Mouse (Mus musculus) forelimb bud, embryonic 11.5 days (tissue): ENCODE measurements around the gene Intu.

ENCODE experiments used
- DNase-seq: peaks from one replicate; pipeline ENCODE4 v3.0.0-alpha.2; 2012; ENCODE audit warnings: low read depth, low spot score

Gene Intu

DNA sequence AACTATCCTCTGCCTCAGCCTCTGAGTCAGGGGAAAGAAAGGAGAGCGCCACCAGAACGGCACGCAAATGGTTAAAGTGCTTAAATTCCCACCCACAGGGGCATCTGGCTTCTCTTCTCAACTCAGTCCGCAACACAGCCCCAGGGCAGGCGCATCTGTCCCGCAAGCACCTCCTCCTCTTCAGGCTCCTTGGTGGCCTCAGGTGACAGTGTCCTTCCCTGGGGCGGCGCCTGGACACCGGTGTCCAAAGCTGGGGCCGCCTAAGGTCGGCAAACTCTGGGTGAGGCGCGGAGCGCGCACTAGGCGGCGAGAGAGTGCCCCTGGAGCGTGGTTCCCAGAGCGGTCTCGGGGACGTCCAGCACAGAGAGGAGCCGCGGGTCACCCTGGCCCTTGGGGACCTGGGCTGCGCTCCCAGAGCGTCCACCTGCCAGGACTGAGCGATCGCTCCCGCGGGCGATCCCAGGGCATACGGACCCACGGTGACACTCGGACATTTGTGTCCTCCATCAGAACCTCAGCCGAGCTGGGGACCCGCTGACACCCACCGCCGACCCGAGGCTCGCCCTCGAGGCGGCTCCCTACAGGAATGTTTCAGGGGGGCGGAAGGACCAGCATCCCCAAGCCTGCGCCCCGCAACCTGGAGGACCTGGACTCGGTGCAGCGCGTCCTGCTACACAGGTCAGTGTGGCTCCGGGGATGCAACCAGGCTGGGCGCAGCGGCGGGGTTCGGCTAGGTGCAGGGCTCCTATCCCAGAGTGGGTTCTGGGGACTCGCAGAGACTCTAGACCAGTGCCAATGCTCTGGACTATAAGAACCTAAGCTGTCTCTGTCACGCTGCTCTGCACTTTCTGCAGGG is at the start of gene Intu:
TSS of gene Intu (plus strand) at position 1 of the 856 bp plus-strand sequence.
- DNase-seq = peak; percentile 55

DNA sequence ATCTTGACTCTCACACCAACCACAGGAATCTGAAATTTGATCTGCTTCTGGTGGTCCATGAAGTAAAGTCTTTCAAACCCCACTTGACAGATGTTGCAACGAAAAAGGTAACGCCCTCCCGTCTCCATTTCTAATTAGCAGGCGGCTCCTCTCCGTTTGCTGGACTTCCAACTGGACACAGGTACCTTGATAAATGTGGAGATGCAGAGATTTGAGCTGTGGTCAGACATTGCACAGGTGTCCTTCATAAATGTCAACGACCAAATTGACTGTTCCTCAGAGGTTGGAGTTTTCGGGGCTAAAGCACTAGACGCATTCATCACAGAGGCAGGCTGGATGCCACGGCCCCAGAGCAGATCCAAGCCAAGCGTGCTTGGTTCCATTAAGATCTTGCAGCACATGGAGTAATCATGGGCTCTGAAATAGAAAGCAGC is 47.8 kb upstream of the Intu start:
- peak; percentile 80 for DNase-seq

DNA sequence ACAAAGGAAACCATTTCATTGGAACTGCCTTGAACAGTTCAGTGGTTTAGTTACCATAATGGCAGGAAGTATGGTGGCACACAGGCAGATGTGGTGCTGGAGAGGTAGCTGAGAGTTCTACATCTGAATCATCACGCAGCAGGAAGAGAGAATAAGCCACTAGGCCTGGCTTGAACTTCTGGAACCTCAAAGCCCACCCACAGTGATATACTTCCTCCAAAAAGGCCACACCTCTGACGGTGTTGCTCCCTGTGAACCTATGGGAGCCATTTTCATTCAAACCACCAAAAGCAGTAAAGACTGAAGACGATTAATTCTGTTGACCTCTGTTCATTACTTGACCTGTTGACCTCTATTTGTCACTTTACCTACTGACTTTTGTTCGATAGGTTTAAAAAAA is 43.7 kb upstream of the Intu start:
- DNase-seq = no peak

DNA sequence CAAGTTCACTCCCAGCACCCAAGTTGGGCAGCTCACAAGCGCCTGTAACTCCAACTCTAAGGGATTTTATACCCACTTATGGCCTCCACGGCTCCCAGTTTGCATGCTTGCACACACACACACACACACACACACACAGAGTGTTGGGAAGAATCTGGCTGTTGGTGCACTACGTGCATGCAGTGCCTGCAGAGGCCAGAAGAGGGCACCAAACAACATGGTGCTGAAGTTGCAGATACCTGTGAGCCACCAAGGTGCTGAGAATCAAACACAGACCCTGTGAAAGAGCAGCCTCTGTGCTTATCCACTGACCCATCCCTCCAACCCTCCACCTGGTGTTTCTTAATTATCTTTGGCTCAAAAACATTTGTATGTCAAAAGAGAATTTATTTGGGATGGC is 39.3 kb upstream of the Intu start:
- DNase-seq = no peak

DNA sequence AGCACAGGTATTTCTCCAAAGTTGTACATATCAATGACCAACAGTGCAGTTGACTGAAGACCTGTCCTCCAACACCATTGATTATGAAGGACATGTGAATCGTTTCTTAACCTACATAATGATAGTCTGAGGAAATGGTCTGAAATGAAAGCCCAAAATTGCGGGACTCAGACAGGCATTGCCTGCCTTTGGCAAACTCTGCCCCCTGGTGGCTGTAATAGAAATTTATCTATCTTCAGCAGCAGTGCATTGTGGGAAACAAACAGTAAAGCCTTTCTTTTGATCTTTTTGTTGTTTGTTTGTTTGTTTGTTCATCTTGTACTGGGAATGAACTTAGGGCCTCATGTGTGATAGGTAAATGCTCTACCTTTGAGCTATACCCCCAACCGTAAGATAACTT is 32.2 kb upstream of the Intu start:
- no peak for DNase-seq

DNA sequence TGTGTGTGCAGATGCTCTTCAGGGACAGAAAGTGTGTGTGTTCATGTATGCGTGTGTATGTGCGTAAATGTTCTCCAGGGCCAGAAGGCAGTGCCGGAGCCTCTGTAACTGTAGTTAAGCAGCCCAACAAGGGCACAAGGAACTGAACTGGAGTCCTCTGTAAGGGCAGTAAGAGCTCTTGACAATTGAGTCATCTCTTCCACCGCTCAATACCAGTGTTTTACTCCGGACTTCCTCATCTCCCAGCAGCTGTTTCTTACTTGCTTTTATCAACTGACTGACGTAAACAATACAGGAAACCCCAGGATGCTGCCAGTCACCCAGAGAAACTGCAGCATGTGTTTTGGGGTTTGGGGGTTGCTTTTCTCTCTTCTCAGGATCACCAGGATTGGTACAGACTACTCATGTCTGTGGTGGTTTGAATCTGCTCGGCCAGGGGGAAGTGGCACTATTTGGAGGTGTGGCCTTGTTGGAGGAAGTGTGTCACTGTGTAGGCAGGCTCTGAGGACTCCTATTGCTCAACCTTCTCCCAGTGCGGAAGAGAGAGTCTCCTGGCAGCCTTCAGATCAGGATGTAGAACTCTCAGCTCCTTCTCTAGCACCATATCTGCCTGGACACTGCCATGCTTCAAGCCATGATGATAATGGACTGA is 30.8 kb upstream of the Intu start:
- DNase-seq = no peak

DNA sequence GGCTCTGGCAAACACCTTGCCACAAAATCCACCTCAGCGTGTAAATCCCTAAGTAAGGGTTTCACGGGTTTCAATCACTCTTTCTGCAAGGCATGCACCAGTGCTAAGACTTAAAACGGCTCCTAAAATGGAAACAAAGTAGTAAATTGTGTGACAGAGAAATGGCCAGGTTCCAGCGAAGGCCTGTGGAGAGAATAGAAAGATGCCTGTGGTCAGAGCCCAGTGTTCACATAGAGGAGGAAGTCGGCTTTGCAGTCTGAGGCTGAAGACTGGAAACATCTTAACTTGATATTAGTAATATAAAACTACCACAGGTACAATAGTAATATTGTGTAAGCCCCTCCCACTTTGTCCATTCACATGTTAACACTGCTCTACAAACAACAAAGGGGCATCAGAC is 26.7 kb upstream of the Intu start:
- no peak for DNase-seq

DNA sequence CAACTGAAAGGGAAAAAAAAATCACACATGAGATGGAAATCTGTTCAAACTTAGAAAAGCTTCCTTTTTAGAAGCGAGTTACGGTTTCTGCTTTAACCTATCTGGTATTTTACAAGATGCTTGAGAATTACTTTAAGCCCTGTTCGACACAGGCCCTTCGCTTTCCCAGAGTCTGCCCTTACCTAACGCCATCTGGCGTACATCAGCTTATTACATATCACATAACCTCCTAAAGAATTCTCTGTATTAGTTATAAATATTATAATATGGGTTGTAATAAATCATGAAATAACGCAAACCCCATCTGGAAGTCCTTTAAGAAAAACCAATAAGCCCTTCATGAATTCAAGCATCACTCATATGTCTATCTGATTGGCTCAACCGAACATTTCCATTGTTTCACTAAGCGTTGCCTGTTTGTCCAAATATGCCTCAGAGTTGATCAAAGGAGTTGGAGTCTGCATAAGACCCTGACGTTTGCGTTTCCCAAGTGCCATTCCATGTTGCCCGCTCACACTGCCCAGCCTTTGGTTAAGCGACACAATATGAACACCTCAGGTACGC is 25.6 kb upstream of the Intu start:
- DNase-seq = peak; percentile 42

DNA sequence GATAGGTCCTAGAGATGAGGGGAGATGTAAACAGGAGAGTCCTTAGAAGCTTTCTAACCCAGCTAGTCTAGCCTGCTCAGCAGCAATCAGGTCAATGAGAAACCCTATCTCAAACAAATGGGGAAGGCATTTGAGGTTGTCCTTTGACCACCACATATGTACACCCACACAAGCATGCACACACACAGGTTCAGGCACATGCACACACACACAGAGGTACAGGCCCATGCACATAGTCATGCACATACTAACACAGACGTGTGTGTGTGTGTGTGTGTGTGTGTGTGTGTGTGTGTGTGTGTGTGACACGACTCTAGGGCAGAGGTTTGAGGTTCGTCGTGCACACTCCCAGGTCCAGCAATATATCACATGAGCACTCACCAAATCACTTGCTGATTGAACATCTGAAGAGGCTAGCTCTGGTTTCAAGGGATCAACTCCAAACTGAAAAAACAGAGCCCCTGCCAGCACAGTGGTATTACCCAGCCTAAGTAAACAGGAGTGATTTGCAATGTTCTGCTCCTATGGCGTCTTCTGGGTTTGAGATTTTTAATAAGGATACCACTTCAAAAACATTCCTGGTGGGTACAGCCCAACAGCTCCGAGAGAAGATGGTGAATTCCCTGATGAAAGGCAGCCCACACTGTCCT is 22.0 kb upstream of the Intu start:
- no peak for DNase-seq

DNA sequence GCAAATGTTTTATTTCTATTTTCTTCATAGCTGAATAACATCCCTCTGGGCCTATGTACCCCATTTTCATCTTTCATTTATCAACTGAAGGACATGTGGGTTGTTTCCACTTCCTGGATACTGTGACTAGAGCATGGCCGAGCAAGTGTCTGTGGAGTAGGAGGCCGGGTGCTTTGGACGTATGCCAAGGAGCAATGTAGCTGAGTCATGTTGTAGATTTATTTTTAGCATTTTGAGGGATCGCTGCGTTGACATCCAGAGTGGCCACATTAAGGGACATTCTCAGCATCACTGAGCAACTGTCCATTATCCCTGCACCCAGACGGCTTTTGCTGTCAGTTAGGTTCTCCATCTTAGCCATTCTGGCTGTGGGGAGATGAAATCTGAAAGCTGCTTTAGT is 20.5 kb upstream of the Intu start:
- no peak for DNase-seq

DNA sequence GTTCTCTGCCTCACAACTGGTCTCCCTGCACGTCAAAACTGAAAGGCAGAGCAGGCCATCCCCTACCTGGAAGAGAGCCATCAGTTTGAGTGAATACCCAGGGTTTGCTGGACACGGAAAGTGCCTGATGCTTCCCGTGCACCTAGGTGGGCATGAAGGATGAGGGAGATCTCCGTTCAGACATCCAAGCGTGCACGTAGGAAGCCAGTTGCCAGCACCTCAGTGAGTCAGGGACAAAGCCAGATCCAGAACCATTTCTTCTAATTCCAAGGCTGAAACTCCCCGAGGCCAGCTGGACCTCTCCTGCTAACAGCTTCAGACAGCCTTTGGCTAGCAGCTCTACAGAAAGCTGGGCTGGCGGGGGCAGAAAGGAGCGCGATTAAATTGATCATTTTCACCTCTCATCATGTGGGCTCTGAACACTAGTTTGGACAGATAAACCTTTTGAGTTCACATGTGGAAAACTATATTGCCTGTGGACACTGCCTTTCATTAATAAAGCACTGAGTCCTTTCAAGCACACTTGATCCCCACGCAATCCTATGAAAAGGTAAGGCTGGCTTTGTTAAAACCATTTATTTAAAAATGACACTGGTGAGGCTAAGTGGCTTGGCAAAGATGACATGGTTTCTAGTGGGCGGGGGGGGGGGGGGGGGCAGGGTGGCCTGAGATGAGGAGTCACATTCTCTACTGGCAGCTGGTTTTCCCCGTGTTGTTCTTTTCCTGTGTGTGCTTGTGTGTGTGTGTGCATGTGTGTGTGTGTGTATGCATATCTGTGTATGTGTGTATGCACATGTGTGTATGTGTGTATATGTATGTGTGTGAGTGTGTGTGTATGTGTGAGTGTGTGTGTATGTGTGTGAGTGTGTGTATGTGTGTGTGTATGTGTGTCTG is 17.9 kb upstream of the Intu start:
- DNase-seq = no peak

DNA sequence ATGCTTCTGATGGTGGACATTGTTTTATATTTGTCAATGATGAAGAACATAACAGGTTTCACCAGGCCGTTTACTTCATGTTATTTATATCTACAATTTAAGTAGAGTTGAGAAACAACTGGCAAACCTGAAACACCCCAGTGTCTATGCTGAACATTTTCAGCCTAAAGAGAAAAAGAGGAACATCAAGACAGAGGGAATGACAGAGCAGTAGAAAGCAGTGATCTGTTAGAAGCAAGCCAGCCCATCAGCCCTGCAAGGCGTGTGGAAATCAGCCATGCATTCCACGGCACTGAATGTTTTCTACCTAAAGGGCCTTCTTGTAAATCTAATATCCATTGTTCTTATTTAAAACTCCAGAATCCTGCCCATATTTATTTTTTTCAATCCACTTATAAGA is 12.8 kb upstream of the Intu start:
- DNase-seq = no peak

DNA sequence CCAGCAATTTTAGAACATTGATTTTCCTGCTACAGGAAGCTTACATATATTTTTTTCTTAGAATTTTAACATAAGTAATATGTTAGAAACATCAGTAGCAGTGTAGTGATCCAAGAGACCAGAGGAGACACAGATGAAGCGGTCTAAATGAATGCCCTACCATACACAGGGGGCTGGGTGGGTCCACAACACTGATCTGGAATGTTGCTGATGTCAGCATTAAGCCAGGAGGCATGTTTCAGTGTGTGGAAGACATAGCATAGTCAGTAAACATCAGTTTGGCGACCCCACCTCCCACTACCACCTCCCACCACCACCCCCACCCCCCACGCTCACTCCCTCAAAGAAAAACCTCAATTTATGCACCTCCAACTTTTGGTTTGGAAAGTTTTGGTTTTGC is 11.5 kb upstream of the Intu start:
- DNase-seq = no peak

DNA sequence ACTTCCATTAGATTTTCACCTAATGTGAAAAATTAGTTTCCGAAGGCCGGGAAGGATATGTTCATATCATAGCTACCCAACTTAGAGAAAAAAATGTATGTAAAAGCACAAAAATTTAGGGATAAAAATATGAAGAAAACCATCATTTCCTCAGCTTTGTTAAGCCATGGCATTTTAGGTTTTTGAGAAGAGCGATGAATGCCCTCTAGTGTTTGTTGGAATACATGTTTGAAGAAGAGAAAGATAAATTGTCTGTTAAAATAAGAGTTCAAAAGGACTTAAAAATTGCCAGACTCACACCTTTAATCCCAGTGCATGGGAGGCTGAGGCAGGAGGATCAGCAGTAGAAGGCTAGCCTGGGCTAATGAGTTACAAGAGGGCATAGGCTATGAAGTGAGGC is 10.5 kb upstream of the Intu start:
- DNase-seq = no peak

DNA sequence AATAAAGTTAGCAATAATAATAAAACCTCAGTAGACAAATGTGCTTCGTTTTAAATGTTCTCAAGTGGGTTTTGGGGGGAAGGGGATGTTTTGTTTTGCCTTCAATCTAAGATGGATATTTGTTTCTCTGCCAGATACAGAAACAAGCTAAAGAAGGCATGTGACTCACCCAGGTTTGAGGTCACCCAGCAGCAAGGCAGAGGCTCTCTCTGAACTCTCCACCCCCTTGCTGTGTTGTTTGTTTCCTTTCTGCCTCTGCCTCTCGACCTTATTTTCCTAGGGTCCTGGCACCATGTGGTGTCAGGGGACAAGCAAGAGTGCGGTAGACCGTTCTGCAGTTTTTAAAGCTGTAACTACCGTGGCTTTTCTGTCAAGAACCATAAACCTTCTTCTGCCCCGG is 8.6 kb upstream of the Intu start:
- no peak for DNase-seq

DNA sequence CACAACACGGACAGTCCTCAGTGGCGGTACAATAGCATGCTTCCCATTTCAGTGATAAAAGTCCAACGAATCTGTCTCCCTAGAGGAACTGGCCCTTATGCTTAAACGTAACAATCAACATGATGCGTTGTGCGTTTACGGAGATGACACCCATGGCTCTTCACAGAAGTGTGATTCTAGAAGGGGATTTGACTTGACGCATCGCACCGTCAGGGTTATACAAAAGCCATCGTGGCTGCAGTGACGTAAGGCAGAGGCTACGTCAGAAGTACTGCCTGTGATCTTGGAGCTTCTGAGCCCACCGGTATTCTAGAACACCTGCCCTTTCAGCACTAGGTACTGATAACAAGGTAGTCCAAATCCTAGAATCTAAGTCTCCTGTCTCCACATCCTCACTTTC is 8.2 kb upstream of the Intu start:
- no peak for DNase-seq

DNA sequence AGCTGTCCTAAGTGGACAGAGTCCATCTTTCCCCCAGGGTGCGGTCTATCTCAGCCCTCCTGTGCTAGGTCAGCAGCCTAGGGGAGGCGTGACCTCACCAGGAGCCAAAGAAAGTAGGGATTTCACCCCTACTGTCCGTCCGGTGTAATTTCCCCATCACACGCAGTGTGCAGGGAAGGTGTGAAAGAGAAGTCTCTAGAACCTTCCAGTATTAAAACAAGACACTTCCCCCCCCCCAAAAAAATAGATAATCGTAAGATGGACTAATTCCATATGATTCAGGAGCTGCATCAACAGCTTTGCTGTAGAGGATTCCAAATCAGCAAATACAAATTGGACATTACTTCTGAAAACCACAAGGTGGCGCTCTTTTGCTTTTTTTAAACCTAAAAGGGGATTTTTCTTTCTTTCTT is 7.7 kb upstream of the Intu start:
- DNase-seq = no peak

DNA sequence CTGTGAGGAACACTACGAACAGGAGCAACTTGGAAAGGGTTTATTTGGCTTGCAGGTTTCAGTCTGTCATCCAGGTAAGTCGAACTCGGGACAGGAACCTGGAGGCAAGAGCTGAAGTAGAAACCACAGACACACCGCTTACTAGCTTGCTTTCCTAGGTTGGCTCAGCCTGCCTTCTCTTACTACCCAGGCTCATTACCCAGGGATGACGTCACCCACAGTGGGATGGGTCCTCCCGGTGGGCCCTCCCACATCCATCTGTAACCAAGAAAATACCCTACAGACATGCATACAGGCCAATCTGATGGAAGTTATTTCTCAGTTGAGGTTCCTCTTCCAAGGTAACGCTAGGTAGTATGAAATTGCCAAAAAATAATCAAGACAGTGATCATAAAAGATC is 6.2 kb upstream of the Intu start:
- DNase-seq = no peak

DNA sequence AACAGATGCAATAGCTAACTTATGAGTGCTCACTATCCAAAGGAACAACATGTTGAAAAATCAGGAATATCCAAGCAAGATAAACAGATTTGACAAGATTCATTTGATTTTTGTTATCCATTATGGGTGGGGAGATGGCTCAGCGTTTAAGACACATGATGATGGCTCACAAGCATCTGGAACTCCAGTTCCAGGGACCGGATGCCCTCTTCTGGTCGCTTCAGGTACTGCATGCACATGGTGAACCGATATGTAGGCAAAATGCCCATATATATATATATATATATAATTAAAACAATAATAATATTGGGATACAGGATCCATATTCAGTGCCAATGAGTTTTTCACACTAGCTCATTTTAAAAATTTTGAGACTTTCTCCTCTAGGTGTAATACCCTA is 5.7 kb upstream of the Intu start:
- DNase-seq = peak; percentile 75

DNA sequence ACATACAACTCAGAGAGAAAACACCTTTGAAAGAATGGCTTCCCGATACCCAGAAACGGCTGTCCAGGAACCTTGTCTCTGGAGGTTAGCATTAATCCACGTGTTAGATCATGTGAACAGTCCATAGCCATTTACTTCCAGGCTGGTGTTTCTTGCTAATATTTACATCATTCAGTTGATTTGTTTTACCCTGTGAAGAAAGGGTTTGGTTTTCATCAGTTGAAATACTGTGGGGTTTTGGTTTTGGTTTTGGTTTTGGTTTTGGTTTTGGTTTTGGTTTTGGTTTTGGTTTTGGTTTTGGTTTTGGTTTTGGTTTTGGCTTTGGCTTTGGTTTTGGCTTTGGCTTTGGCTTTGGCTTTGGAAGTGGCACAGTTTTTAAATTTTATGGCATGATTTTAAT is 5.0 kb upstream of the Intu start:
- no peak for DNase-seq

DNA sequence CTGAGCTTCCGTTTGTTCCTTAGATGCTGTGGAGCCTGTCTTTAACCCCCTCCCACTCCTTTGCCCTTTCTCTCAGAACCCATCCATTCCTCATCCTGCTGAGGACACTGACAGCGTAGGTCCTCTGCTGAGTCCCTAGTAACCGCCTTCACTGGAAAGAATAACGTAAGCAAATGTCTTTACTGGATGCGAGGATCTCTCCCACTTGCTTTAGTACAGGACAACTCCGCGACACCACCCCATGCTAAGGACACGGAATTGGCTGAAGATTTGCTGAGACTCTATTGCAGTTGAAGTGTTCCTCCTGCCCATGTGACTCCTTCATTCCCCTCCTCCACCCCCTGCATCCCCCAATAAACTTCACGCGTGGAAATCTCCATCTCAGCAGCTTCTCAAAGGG is 3.9 kb upstream of the Intu start:
- DNase-seq = no peak
